Mouse (Mus musculus): ENCODE data around the gene Kcnk1. TPM values are rescaled to one million over a fixed set of nuclear protein-coding genes. Genes with fewer than 3 reads are reported as not detected.

Kcnk1 gene
- polyA plus RNA-seq, 1 experiment from 2014 or later = 25.9 TPM

- 0 out of 2 replicates have a peak overlapping the region, but pooled peaks have one; percentile 10 for H3K9ac ChIP-seq
- 55% methylated on average over 5 of the region's 5 CpGs for WGBS
- ATAC-seq (ENCODE audit: low FRiP score, low read depth) = no peak
Observed at GRCm38 (mm10) chr8:125997550-125997949, 2.6 kb downstream of the Kcnk1 start.

GRCm38 (mm10) chr8:125999842-126000395 is 4.9 kb downstream of the Kcnk1 start:
- Histone ChIP-seq H3K9ac (no peak overlapping the region), H3K4me2 (no peak overlapping the region), H3K4me1 (replicated peaks) (peaks cover 37% of the 10 kb centered on the region), H3K27me3 (0 out of 2 replicates have a peak, but pooled peaks cover 2% of the 10 kb centered on the region), H3K36me3 (no peaks in the 10 kb centered on the region), H3K9me3 (no peaks in the 10 kb centered on the region), H3K4me3 (no peak overlapping the region), H3K27ac (replicated peaks) (no peak overlapping the region)
- no peak for ATAC-seq (ENCODE audit: low FRiP score, low read depth)
- 63% methylated on average over 7 of the region's 7 CpGs for WGBS

More at GRCm38 (mm10) chr8:125997550-125997949, 2.6 kb downstream of the Kcnk1 start:
- Histone ChIP-seq H3K4me1 (replicated peaks) (peaks cover 42% of the 10 kb centered on the region), H3K27ac (replicated peaks) (no peak overlapping the region), H3K4me3 (peak overlapping the region; percentile 62), H3K36me3 (no peaks in the 10 kb centered on the region), H3K27me3 (peaks cover 7% of the 10 kb centered on the region; the same call in 1 of the 2 replicates), H3K9me3 (no peaks in the 10 kb centered on the region), H3K4me2 (peak overlapping the region; percentile 76)

GRCm38 (mm10) chr8:126003546-126003945 is 8.6 kb downstream of the Kcnk1 start:
- Histone ChIP-seq H3K4me3 (no peak overlapping the region), H3K9ac (no peak overlapping the region), H3K4me1 (replicated peaks) (peaks cover 7% of the 10 kb centered on the region), H3K36me3 (no peaks in the 10 kb centered on the region), H3K27me3 (no peaks in the 10 kb centered on the region), H3K9me3 (no peaks in the 10 kb centered on the region), H3K27ac (replicated peaks) (no peak overlapping the region), H3K4me2 (no peak overlapping the region)
- no peak for ATAC-seq (ENCODE audit: low FRiP score, low read depth)
- WGBS = 90% methylated on average over 6 of the region's 6 CpGs

GRCm38 (mm10) chr8:126004953-126005352 is 10.0 kb downstream of the Kcnk1 start:
- 84% methylated on average over 7 of the region's 7 CpGs for WGBS
- Histone ChIP-seq H3K9me3 (no peaks in the 10 kb centered on the region), H3K4me3 (no peak overlapping the region), H3K27ac (replicated peaks) (no peak overlapping the region), H3K4me2 (no peak overlapping the region), H3K9ac (no peak overlapping the region), H3K36me3 (no peaks in the 10 kb centered on the region), H3K27me3 (no peaks in the 10 kb centered on the region), H3K4me1 (replicated peaks) (no peaks in the 10 kb centered on the region)
- ATAC-seq (ENCODE audit: low FRiP score, low read depth) = no peak

- H3K27ac ChIP-seq (replicated peaks) = no peak overlapping the region
- H3K4me1 ChIP-seq (replicated peaks) = no peaks in the 10 kb centered on the region
- no peak overlapping the region for H3K9ac ChIP-seq
- H3K4me3 ChIP-seq = no peak overlapping the region
- 0 out of 2 replicates have a peak, but pooled peaks have one; percentile 27 for ATAC-seq (ENCODE audit: low FRiP score, low read depth)
- H3K27me3 ChIP-seq = no peaks in the 10 kb centered on the region
- H3K36me3 ChIP-seq = no peaks in the 10 kb centered on the region
- H3K9me3 ChIP-seq = no peaks in the 10 kb centered on the region
- WGBS = 82% methylated on average over 11 of the region's 11 CpGs
- no peak overlapping the region for H3K4me2 ChIP-seq
Observed at GRCm38 (mm10) chr8:126006310-126006990, 11.5 kb downstream of the Kcnk1 start.

- Histone ChIP-seq H3K27ac (replicated peaks) (no peak overlapping the region), H3K9ac (no peak overlapping the region), H3K4me2 (no peak overlapping the region), H3K27me3 (no peaks in the 10 kb centered on the region), H3K4me1 (replicated peaks) (no peaks in the 10 kb centered on the region), H3K36me3 (no peaks in the 10 kb centered on the region), H3K4me3 (no peak overlapping the region), H3K9me3 (no peaks in the 10 kb centered on the region)
- WGBS = 77% methylated on average over 19 of the region's 19 CpGs
- ATAC-seq (ENCODE audit: low FRiP score, low read depth) = no peak
Observed at GRCm38 (mm10) chr8:126007538-126008330, 12.8 kb downstream of the Kcnk1 start.

- Histone ChIP-seq H3K27ac (replicated peaks) (no peak overlapping the region), H3K36me3 (no peaks in the 10 kb centered on the region), H3K27me3 (no peaks in the 10 kb centered on the region), H3K4me3 (no peak overlapping the region), H3K9me3 (no peaks in the 10 kb centered on the region), H3K4me1 (replicated peaks) (no peaks in the 10 kb centered on the region), H3K4me2 (no peak overlapping the region), H3K9ac (no peak overlapping the region)
- whole genome bisulfite sequencing = 92% methylated on average over 2 of the region's 2 CpGs
- ATAC-seq (ENCODE audit: low FRiP score, low read depth) = no peak
Observed at GRCm38 (mm10) chr8:126008945-126009344, 14.0 kb downstream of the Kcnk1 start.

- Histone ChIP-seq H3K9ac (no peak overlapping the region), H3K4me1 (replicated peaks) (no peaks in the 10 kb centered on the region), H3K27me3 (no peaks in the 10 kb centered on the region), H3K4me3 (no peak overlapping the region), H3K4me2 (no peak overlapping the region), H3K9me3 (no peaks in the 10 kb centered on the region), H3K27ac (replicated peaks) (no peak overlapping the region), H3K36me3 (no peaks in the 10 kb centered on the region)
- ATAC-seq (ENCODE audit: low FRiP score, low read depth) = no peak
- WGBS = 83% methylated on average over 3 of the region's 3 CpGs
Observed at GRCm38 (mm10) chr8:126010900-126011299, 15.9 kb downstream of the Kcnk1 start.

GRCm38 (mm10) chr8:126012334-126012733 is 17.4 kb downstream of the Kcnk1 start:
- no peak overlapping the region for H3K4me2 ChIP-seq
- ATAC-seq (ENCODE audit: low FRiP score, low read depth) = no peak
- H3K9me3 ChIP-seq = no peaks in the 10 kb centered on the region
- H3K27me3 ChIP-seq = no peaks in the 10 kb centered on the region
- H3K9ac ChIP-seq = no peak overlapping the region
- H3K36me3 ChIP-seq = no peaks in the 10 kb centered on the region
- H3K4me3 ChIP-seq = no peak overlapping the region
- no peaks in the 10 kb centered on the region for H3K4me1 ChIP-seq (replicated peaks)
- no peak overlapping the region for H3K27ac ChIP-seq (replicated peaks)
- WGBS = 84% methylated on average over 6 of the region's 6 CpGs

- Histone ChIP-seq H3K4me1 (replicated peaks) (no peaks in the 10 kb centered on the region), H3K9me3 (no peaks in the 10 kb centered on the region), H3K9ac (no peak overlapping the region), H3K36me3 (no peaks in the 10 kb centered on the region), H3K4me3 (no peak overlapping the region), H3K27ac (replicated peaks) (no peak overlapping the region), H3K27me3 (no peaks in the 10 kb centered on the region), H3K4me2 (no peak overlapping the region)
- no peak for ATAC-seq (ENCODE audit: low FRiP score, low read depth)
- WGBS = 94% methylated on average over 5 of the region's 5 CpGs
Observed at GRCm38 (mm10) chr8:126013646-126014045, 18.7 kb downstream of the Kcnk1 start.

- Histone ChIP-seq H3K27ac (replicated peaks) (no peak overlapping the region), H3K36me3 (no peaks in the 10 kb centered on the region), H3K4me2 (no peak overlapping the region), H3K4me1 (replicated peaks) (no peaks in the 10 kb centered on the region), H3K27me3 (no peaks in the 10 kb centered on the region), H3K9me3 (no peaks in the 10 kb centered on the region), H3K9ac (no peak overlapping the region), H3K4me3 (no peak overlapping the region)
- WGBS = 93% methylated on average over 8 of the region's 8 CpGs
- ATAC-seq (ENCODE audit: low FRiP score, low read depth) = no peak
Observed at GRCm38 (mm10) chr8:126021932-126022331, 27.0 kb downstream of the Kcnk1 start.

- H3K27ac ChIP-seq (replicated peaks) = no peak overlapping the region
- H3K9me3 ChIP-seq = no peaks in the 10 kb centered on the region
- ATAC-seq (ENCODE audit: low FRiP score, low read depth) = no peak
- no peaks in the 10 kb centered on the region for H3K27me3 ChIP-seq
- H3K4me3 ChIP-seq = no peak overlapping the region
- H3K4me2 ChIP-seq = no peak overlapping the region
- WGBS = 80% methylated on average over 3 of the region's 3 CpGs
- H3K4me1 ChIP-seq (replicated peaks) = no peaks in the 10 kb centered on the region
- no peak overlapping the region for H3K9ac ChIP-seq
- H3K36me3 ChIP-seq = no peaks in the 10 kb centered on the region
Observed at GRCm38 (mm10) chr8:126023706-126024305, 28.8 kb downstream of the Kcnk1 start.

Data from hindbrain, embryonic 15.5 days (tissue).